Mouse (Mus musculus): ENCODE measurements around the gene C87499.

GRCm38 (mm10) chr4:88634311-88634710, at the start of gene C87499:
- TF ChIP-seq CTCF (IDR thresholded peaks at IDR 0.05; ENCODE audit: borderline replicate concordance, insufficient read depth, low read length) (no peak), POLR2A (IDR thresholded peaks at IDR 0.05; ENCODE audit: low read depth, low read length) (no peak)
